Mouse (Mus musculus) stomach, embryonic 14.5 days (tissue): ENCODE results near the gene Mansc1. TPM values are rescaled to one million over a fixed set of nuclear protein-coding genes. Genes with fewer than 3 reads are reported as not detected.

ENCODE experiments used
- ATAC-seq: fragments of 200-750 bp; cut with Nextera tagmentation; 2 replicates; pipeline ENCODE4 v1.8.0; 2017; ENCODE audit warnings: low read depth, moderate TSS enrichment; ENCODE audit not compliant: insufficient number of reproducible peaks, insufficient read depth, low FRiP score
- H3K27ac ChIP-seq: fragments of 300-500 bp; sonication (generic); 2 replicates; pipeline ENCODE4 v1.5.1; 2014; ENCODE audit warnings: mild to moderate bottlenecking, low read length, moderate library complexity, mixed read lengths
- H3K27me3 ChIP-seq: fragments of 300-500 bp; sonication (generic); 2 replicates; pipeline ENCODE4 v1.6.1; 2014; ENCODE audit warnings: low read length, control low read depth, mixed read lengths; ENCODE audit not compliant: control insufficient read depth, insufficient read depth
- H3K36me3 ChIP-seq: fragments of 300-500 bp; sonication (generic); 2 replicates; pipeline ENCODE4 v1.6.1; 2014; ENCODE audit warnings: mild to moderate bottlenecking, control low read depth, low read length, moderate library complexity, mixed read lengths; ENCODE audit not compliant: control insufficient read depth, insufficient read depth
- H3K4me1 ChIP-seq: fragments of 300-500 bp; sonication (generic); 2 replicates; pipeline ENCODE4 v1.6.1; 2014; ENCODE audit warnings: low read length, control low read depth, mixed read lengths; ENCODE audit not compliant: control insufficient read depth, insufficient read depth
- H3K4me2 ChIP-seq: fragments of 300-500 bp; sonication (generic); replicated peaks from 2 replicates; pipeline ENCODE4 v1.6.1; 2014; ENCODE audit warnings: low read depth, low read length, control low read depth
- H3K4me3 ChIP-seq: fragments of 300-500 bp; sonication (generic); 2 replicates; pipeline ENCODE4 v1.5.1; 2014; ENCODE audit warnings: low read depth, low read length, control low read depth
- H3K9ac ChIP-seq: fragments of 300-500 bp; sonication (generic); replicated peaks from 2 replicates; pipeline ENCODE4 v1.6.1; 2014; ENCODE audit warnings: low read depth, mild to moderate bottlenecking, control low read depth, low read length, moderate library complexity, mixed read lengths
- H3K9me3 ChIP-seq: fragments of 300-500 bp; sonication (generic); 2 replicates; pipeline ENCODE4 v1.6.1; 2016; ENCODE audit warnings: low read depth, low read length, control low read depth; ENCODE audit not compliant: control insufficient read depth
- whole genome bisulfite sequencing: fragments of 180-500 bp; shearing (Covaris S2); extraction: QIAGEN DNeasy Blood & Tissue Kit; methylation state at CpG from one replicate; pipeline ENCODE4 v1.1.7; 2014; 5-methylcytosine and 5-hydroxymethylcytosine counted together
- polyA plus RNA-seq: library from polyadenylated mRNA; unstranded; fragments of >200 nt; fragmentation: Nextera tagmentation; extraction: Ambion mirVana; gene quantifications from 2 replicates; pipeline ENCODE4 v1.2.1, GENCODE M21; 2014

The Mansc1 gene
- polyA plus RNA-seq, 1 experiment from 2014 or later = 9.6 TPM

GRCm38 (mm10) chr6:134559635-134560034, 72.7 kb downstream of the Mansc1 start:
- H3K9me3 ChIP-seq = no peaks in the 10 kb centered on the region
- no peak overlapping the region for H3K4me2 ChIP-seq
- 65% methylated on average over 3 of the region's 3 CpGs for WGBS
- no peak for ATAC-seq
- H3K4me3 ChIP-seq = no peak overlapping the region
- H3K36me3 ChIP-seq = no peaks in the 10 kb centered on the region
- no peaks in the 10 kb centered on the region for H3K27me3 ChIP-seq
- no peak overlapping the region for H3K27ac ChIP-seq
- H3K4me1 ChIP-seq = peaks cover 16% of the 10 kb centered on the region
- no peak overlapping the region for H3K9ac ChIP-seq

Other genes starting within 250 kb of the Mansc1 start
- 12.3 and 12.9 TPM in 2 replicates for gene Bcl2l14, start 236.2 kb downstream of the Mansc1 start, polyA plus RNA-seq
- 39.6 and 41.3 TPM in 2 replicates for gene Lrp6, start 65.5 kb downstream of the Mansc1 start, polyA plus RNA-seq
- 18.4 and 21.1 TPM in 2 replicates for gene Borcs5, start 7.0 kb upstream of the Mansc1 start, polyA plus RNA-seq
- gene Dusp16, start 160.1 kb upstream of the Mansc1 start, polyA plus RNA-seq = 19.2 and 21.4 TPM in 2 replicates
- gene Crebl2, start 197.7 kb upstream of the Mansc1 start, polyA plus RNA-seq = 3.5 and 4.1 TPM in 2 replicates